Mouse (Mus musculus): Measurements from ENCODE around the gene Serpinb1b. TPM values are rescaled to one million over a fixed set of nuclear protein-coding genes. Genes with fewer than 3 reads are reported as not detected.

Serpinb1b gene
- total and polyA plus RNA-seq, 3 experiments = not detected

GRCm38 (mm10) chr13:33048187-33048586, 30.2 kb upstream of the Serpinb1b start:
- H3K4me1 ChIP-seq (ENCODE audit: insufficient read depth, low read depth, low read length) = no peaks in the 10 kb centered on the region
- no peak for ATAC-seq (ENCODE audit: extremely low read depth, insufficient number of reproducible peaks, low FRiP score, poor library complexity, severe bottlenecking)
- H3K9me3 ChIP-seq (replicated peaks) = no peaks in the 10 kb centered on the region
- H3K27me3 ChIP-seq (ENCODE audit: insufficient read depth, low read length) = 0 out of 2 replicates have a peak, but pooled peaks cover 3% of the 10 kb centered on the region
- H3K36me3 ChIP-seq (replicated peaks) = no peaks in the 10 kb centered on the region
- DNase-seq (ENCODE audit: low spot score) = no peak
- no peak overlapping the region for H3K4me3 ChIP-seq (ENCODE audit: low read depth, low read length)
- TF ChIP-seq POLR2AphosphoS5 (IDR thresholded peaks at IDR 0.05; ENCODE audit: insufficient replicate concordance, low read depth, low read length) (no peak), TAL1 (conservative IDR thresholded peaks at IDR 0.05; ENCODE audit: low read depth, low read length) (no peak), GATA2 (IDR thresholded peaks at IDR 0.05; ENCODE audit: borderline replicate concordance, low read depth, low read length) (no peak), GATA1 (IDR thresholded peaks at IDR 0.05; ENCODE audit: borderline replicate concordance, low read length) (no peak), CTCF (IDR thresholded peaks at IDR 0.05; ENCODE audit: low read depth, low read length) (no peak)

- no peak for TF ChIP-seq POLR2AphosphoS5 (IDR thresholded peaks at IDR 0.05; ENCODE audit: insufficient replicate concordance, low read depth, low read length)
- TF ChIP-seq CTCF (IDR thresholded peaks at IDR 0.05; ENCODE audit: low read depth, low read length) = no peak
- TF ChIP-seq TAL1 (conservative IDR thresholded peaks at IDR 0.05; ENCODE audit: low read depth, low read length) = no peak
- TF ChIP-seq GATA2 (IDR thresholded peaks at IDR 0.05; ENCODE audit: borderline replicate concordance, low read depth, low read length) = no peak
- Histone ChIP-seq H3K4me1 (ENCODE audit: insufficient read depth, low read depth, low read length) (no peaks in the 10 kb centered on the region), H3K9me3 (replicated peaks) (no peaks in the 10 kb centered on the region), H3K4me3 (ENCODE audit: low read depth, low read length) (no peak overlapping the region), H3K36me3 (replicated peaks) (no peaks in the 10 kb centered on the region), H3K27me3 (ENCODE audit: insufficient read depth, low read length) (0 out of 2 replicates have a peak, but pooled peaks cover 3% of the 10 kb centered on the region)
- ATAC-seq (ENCODE audit: extremely low read depth, insufficient number of reproducible peaks, low FRiP score, poor library complexity, severe bottlenecking) = no peak
- no peak for DNase-seq (ENCODE audit: low spot score)
These were observed 26.7 kb upstream of the Serpinb1b start for GRCm38 (mm10) chr13:33051697-33052096.

GRCm38 (mm10) chr13:33063048-33063447, 15.3 kb upstream of the Serpinb1b start:
- peaks cover 7% of the 10 kb centered on the region for H3K27me3 ChIP-seq (ENCODE audit: insufficient read depth, low read length)
- no peak overlapping the region for H3K4me3 ChIP-seq (ENCODE audit: low read depth, low read length)
- TF ChIP-seq GATA1 (IDR thresholded peaks at IDR 0.05; ENCODE audit: borderline replicate concordance, low read length) = no peak
- TF ChIP-seq CTCF (IDR thresholded peaks at IDR 0.05; ENCODE audit: low read depth, low read length) = no peak
- no peak for TF ChIP-seq POLR2AphosphoS5 (IDR thresholded peaks at IDR 0.05; ENCODE audit: insufficient replicate concordance, low read depth, low read length)
- TF ChIP-seq TAL1 (conservative IDR thresholded peaks at IDR 0.05; ENCODE audit: low read depth, low read length) = no peak
- no peak for TF ChIP-seq GATA2 (IDR thresholded peaks at IDR 0.05; ENCODE audit: borderline replicate concordance, low read depth, low read length)
- DNase-seq (ENCODE audit: low spot score) = no peak
- no peaks in the 10 kb centered on the region for H3K36me3 ChIP-seq (replicated peaks)
- no peak for ATAC-seq (ENCODE audit: extremely low read depth, insufficient number of reproducible peaks, low FRiP score, poor library complexity, severe bottlenecking)
- no peaks in the 10 kb centered on the region for H3K4me1 ChIP-seq (ENCODE audit: insufficient read depth, low read depth, low read length)
- H3K9me3 ChIP-seq (replicated peaks) = no peaks in the 10 kb centered on the region

GRCm38 (mm10) chr13:33067387-33067977, 10.9 kb upstream of the Serpinb1b start:
- Histone ChIP-seq H3K9me3 (replicated peaks) (no peaks in the 10 kb centered on the region), H3K36me3 (replicated peaks) (no peaks in the 10 kb centered on the region), H3K4me1 (ENCODE audit: insufficient read depth, low read depth, low read length) (no peaks in the 10 kb centered on the region), H3K27me3 (ENCODE audit: insufficient read depth, low read length) (peaks cover 7% of the 10 kb centered on the region), H3K4me3 (ENCODE audit: low read depth, low read length) (no peak overlapping the region)
- TF ChIP-seq GATA2 (IDR thresholded peaks at IDR 0.05; ENCODE audit: borderline replicate concordance, low read depth, low read length) = no peak
- TF ChIP-seq CTCF (IDR thresholded peaks at IDR 0.05; ENCODE audit: low read depth, low read length) = no peak
- no peak for TF ChIP-seq TAL1 (conservative IDR thresholded peaks at IDR 0.05; ENCODE audit: low read depth, low read length)
- TF ChIP-seq POLR2AphosphoS5 (IDR thresholded peaks at IDR 0.05; ENCODE audit: insufficient replicate concordance, low read depth, low read length) = no peak
- TF ChIP-seq GATA1 (IDR thresholded peaks at IDR 0.05; ENCODE audit: borderline replicate concordance, low read length) = no peak
- no peak for DNase-seq (ENCODE audit: low spot score)
- no peak for ATAC-seq (ENCODE audit: extremely low read depth, insufficient number of reproducible peaks, low FRiP score, poor library complexity, severe bottlenecking)

- DNase-seq (ENCODE audit: low spot score) (no peak), ATAC-seq (ENCODE audit: extremely low read depth, insufficient number of reproducible peaks, low FRiP score, poor library complexity, severe bottlenecking) (no peak)
- TF ChIP-seq TAL1 (conservative IDR thresholded peaks at IDR 0.05; ENCODE audit: low read depth, low read length) (no peak), GATA2 (IDR thresholded peaks at IDR 0.05; ENCODE audit: borderline replicate concordance, low read depth, low read length) (no peak), CTCF (IDR thresholded peaks at IDR 0.05; ENCODE audit: low read depth, low read length) (no peak), GATA1 (IDR thresholded peaks at IDR 0.05; ENCODE audit: borderline replicate concordance, low read length) (no peak), POLR2AphosphoS5 (IDR thresholded peaks at IDR 0.05; ENCODE audit: insufficient replicate concordance, low read depth, low read length) (no peak)
- Histone ChIP-seq H3K36me3 (replicated peaks) (no peaks in the 10 kb centered on the region), H3K4me3 (ENCODE audit: low read depth, low read length) (no peak overlapping the region), H3K4me1 (ENCODE audit: insufficient read depth, low read depth, low read length) (no peaks in the 10 kb centered on the region), H3K27me3 (ENCODE audit: insufficient read depth, low read length) (peaks cover 5% of the 10 kb centered on the region), H3K9me3 (replicated peaks) (no peaks in the 10 kb centered on the region)
These were observed 10.2 kb upstream of the Serpinb1b start for GRCm38 (mm10) chr13:33068164-33068563.

GRCm38 (mm10) chr13:33071776-33072175, 6.6 kb upstream of the Serpinb1b start:
- no peaks in the 10 kb centered on the region for H3K4me1 ChIP-seq (ENCODE audit: insufficient read depth, low read depth, low read length)
- no peak for DNase-seq (ENCODE audit: low spot score)
- no peaks in the 10 kb centered on the region for H3K36me3 ChIP-seq (replicated peaks)
- H3K4me3 ChIP-seq (ENCODE audit: low read depth, low read length) = no peak overlapping the region
- no peaks in the 10 kb centered on the region for H3K9me3 ChIP-seq (replicated peaks)
- ATAC-seq (ENCODE audit: extremely low read depth, insufficient number of reproducible peaks, low FRiP score, poor library complexity, severe bottlenecking) = no peak
- 0 out of 2 replicates have a peak, but pooled peaks cover 6% of the 10 kb centered on the region for H3K27me3 ChIP-seq (ENCODE audit: insufficient read depth, low read length)
- TF ChIP-seq POLR2AphosphoS5 (IDR thresholded peaks at IDR 0.05; ENCODE audit: insufficient replicate concordance, low read depth, low read length) (no peak), GATA1 (IDR thresholded peaks at IDR 0.05; ENCODE audit: borderline replicate concordance, low read length) (no peak), TAL1 (conservative IDR thresholded peaks at IDR 0.05; ENCODE audit: low read depth, low read length) (no peak), GATA2 (IDR thresholded peaks at IDR 0.05; ENCODE audit: borderline replicate concordance, low read depth, low read length) (no peak), CTCF (IDR thresholded peaks at IDR 0.05; ENCODE audit: low read depth, low read length) (no peak)
